16 mouse cellular contexts compared by ENCODE assay signal in genomic region chr17:25625282-25625681, GRCm38 (mm10). TPM values are rescaled to one million over a fixed set of nuclear protein-coding genes. Genes with fewer than 3 reads are reported as not detected.
DNase-seq lines count a peak whose midpoint lies in the region; ATAC-seq and TF ChIP-seq lines count a peak whose summit lies in the region.
"Had no signal": no experiment of that assay in that cellular context is flagged by ENCODE, and none has a peak within 500 bp of the region (broad histone marks: within the 10 kb centered on the region; RNA-seq: fewer than 3 reads in every experiment).

No protein-coding gene starts in this region.

- H3K27me3 ChIP-seq in hindbrain, postnatal 0 days (ENCODE audit: insufficient read depth, low read length), result no peaks in the 10 kb centered on the region
- no peaks in the 10 kb centered on the region for H3K27me3 ChIP-seq in hindbrain, embryonic 16.5 days (replicated peaks; ENCODE audit: control insufficient read depth, insufficient read depth, low read length)
- H3K27me3 ChIP-seq in forebrain, embryonic 15.5 days, result no peaks in the 10 kb centered on the region
- H3K27me3 ChIP-seq in limb, embryonic 10.5 days (ENCODE audit: low read depth, poor library complexity, severe bottlenecking), result no peaks in the 10 kb centered on the region
- H3K27me3 ChIP-seq: heart, embryonic 15.5 days; limb, embryonic 13.5 days had no signal

- no peak for DNase-seq in hindbrain, postnatal 0 days (ENCODE audit: low spot score)
- peak; percentile 85 for DNase-seq in brain, adult 2 months (ENCODE audit: low read depth, low spot score)
- DNase-seq in limb, embryonic 10.5 days (ENCODE audit: low spot score), result no peak
- no peak for DNase-seq in cerebellum, postnatal 14 days
- DNase-seq in adrenal gland, postnatal 36 days, result no peak
- DNase-seq: cerebellum, adult 2 months; gastrocnemius, postnatal 25 days; lung, adult 2 months had no signal

- peaks cover 14% of the 10 kb centered on the region; the same call in 1 of the 2 replicates for H3K4me1 ChIP-seq in hindbrain, postnatal 0 days (ENCODE audit: insufficient read depth, low read length)
- no peaks in the 10 kb centered on the region; the same call in 1 of the 2 replicates for H3K4me1 ChIP-seq in hindbrain, embryonic 16.5 days (ENCODE audit: control insufficient read depth, insufficient read depth, low read depth, low read length)
- H3K4me1 ChIP-seq in forebrain, embryonic 15.5 days, result peaks cover 26% of the 10 kb centered on the region
- H3K4me1 ChIP-seq in limb, embryonic 10.5 days, result peaks cover 19% of the 10 kb centered on the region

- H3K9ac ChIP-seq in hindbrain, postnatal 0 days (replicated peaks; ENCODE audit: low read length), result no peak overlapping the region
- no peak overlapping the region for H3K9ac ChIP-seq in hindbrain, embryonic 16.5 days (ENCODE audit: low read depth, low read length)
- H3K9ac ChIP-seq in forebrain, embryonic 15.5 days (replicated peaks), result no peak overlapping the region
- H3K9ac ChIP-seq: heart, embryonic 15.5 days; limb, embryonic 13.5 days had no signal

- no peak overlapping the region for H3K27ac ChIP-seq in hindbrain, postnatal 0 days
- H3K27ac ChIP-seq in hindbrain, embryonic 16.5 days (ENCODE audit: low read depth, low read length), result no peak overlapping the region
- H3K27ac ChIP-seq in forebrain, embryonic 15.5 days (replicated peaks), result 0 out of 2 replicates have a peak overlapping the region, but pooled peaks have one; percentile 53
- peak overlapping the region; percentile 53; the same call in 1 of the 2 replicates for H3K27ac ChIP-seq in limb, embryonic 10.5 days
- H3K27ac ChIP-seq: kidney, postnatal 0 days; limb, embryonic 13.5 days had no signal

- H3K4me2 ChIP-seq in hindbrain, postnatal 0 days (ENCODE audit: low read depth, low read length), result no peak overlapping the region
- H3K4me2 ChIP-seq in hindbrain, embryonic 16.5 days (ENCODE audit: low read length), result no peak overlapping the region
- H3K4me2 ChIP-seq in forebrain, embryonic 15.5 days (replicated peaks), result no peak overlapping the region
- H3K4me2 ChIP-seq: heart, embryonic 15.5 days; limb, embryonic 13.5 days had no signal

- H3K4me3 ChIP-seq in hindbrain, postnatal 0 days (ENCODE audit: low read length), result no peak overlapping the region
- no peak overlapping the region for H3K4me3 ChIP-seq in hindbrain, embryonic 16.5 days (ENCODE audit: low read length)
- no peak overlapping the region for H3K4me3 ChIP-seq in forebrain, embryonic 15.5 days
- no peak overlapping the region for H3K4me3 ChIP-seq in limb, embryonic 10.5 days
- H3K4me3 ChIP-seq: heart, embryonic 15.5 days; limb, embryonic 13.5 days; myocyte had no signal

- H3K36me3 ChIP-seq in hindbrain, postnatal 0 days (ENCODE audit: insufficient read depth, low read length), result no peaks in the 10 kb centered on the region
- no peaks in the 10 kb centered on the region for H3K36me3 ChIP-seq in hindbrain, embryonic 16.5 days (ENCODE audit: control insufficient read depth, insufficient read depth, low read length)
- no peaks in the 10 kb centered on the region for H3K36me3 ChIP-seq in forebrain, embryonic 15.5 days
- peaks cover 28% of the 10 kb centered on the region for H3K36me3 ChIP-seq in limb, embryonic 10.5 days
- H3K36me3 ChIP-seq: heart, embryonic 15.5 days had no signal

- ATAC-seq in hindbrain, postnatal 0 days, result 0 out of 2 replicates have a peak, but pooled peaks have one; percentile 21
- ATAC-seq in hindbrain, embryonic 16.5 days, result no peak
- no peak for ATAC-seq in forebrain, embryonic 15.5 days (replicated peaks)

- WGBS in hindbrain, postnatal 0 days, result 70% methylated on average over 7 of the region's 7 CpGs
- 71% methylated on average over 7 of the region's 7 CpGs for WGBS in hindbrain, embryonic 16.5 days
- 63% methylated on average over 7 of the region's 7 CpGs for WGBS in forebrain, embryonic 15.5 days
- WGBS in limb, embryonic 10.5 days, result 81% methylated on average over 7 of the region's 7 CpGs

- no peaks in the 10 kb centered on the region for H3K9me3 ChIP-seq in hindbrain, postnatal 0 days (ENCODE audit: low read length)
- no peaks in the 10 kb centered on the region for H3K9me3 ChIP-seq in hindbrain, embryonic 16.5 days (ENCODE audit: control insufficient read depth, low read length)
- H3K9me3 ChIP-seq in forebrain, embryonic 15.5 days, result no peaks in the 10 kb centered on the region
- no peaks in the 10 kb centered on the region for H3K9me3 ChIP-seq in limb, embryonic 10.5 days (replicated peaks)
- H3K9me3 ChIP-seq: G1E; heart, embryonic 15.5 days; limb, embryonic 13.5 days had no signal

- TF ChIP-seq CTCF in hindbrain, postnatal 0 days (IDR thresholded peaks at IDR 0.05; ENCODE audit: low read depth), result no peak

RNA-seq across cellular contexts. Expression of gene Lmf1, which starts 46.4 kb away (rescaled TPM):
- total RNA-seq in hindbrain, postnatal 0 days (2014; rRNA removed), result 38.1 and 45.1 TPM in 2 replicates
- 21.4 and 22.4 TPM in 2 replicates for polyA plus RNA-seq in hindbrain, postnatal 0 days (2015; fragmentation: Nextera tagmentation; extraction: Ambion mirVana)
- 27.7 and 28.2 TPM in 2 replicates for polyA plus RNA-seq in hindbrain, embryonic 16.5 days (2015; fragmentation: Nextera tagmentation; extraction: Ambion mirVana)
- polyA plus RNA-seq in forebrain, embryonic 15.5 days (2015; fragmentation: Nextera tagmentation; extraction: Ambion mirVana), result 17.0 and 18.1 TPM in 2 replicates
- 28.9 and 29.0 TPM in 2 replicates for polyA plus RNA-seq in limb, embryonic 10.5 days (2016; fragmentation: Nextera tagmentation; extraction: Ambion mirVana)
- total RNA-seq in adrenal gland, postnatal 36 days (2021), result 10 to 100 TPM; 29.6 to 37.9 TPM

RNA-seq across cellular contexts. Expression of gene Sox8, which starts 54.8 kb away (rescaled TPM):
- total RNA-seq in hindbrain, postnatal 0 days (2014; rRNA removed), result 52.1 and 54.5 TPM in 2 replicates
- polyA plus RNA-seq in hindbrain, postnatal 0 days (2015; fragmentation: Nextera tagmentation; extraction: Ambion mirVana), result 28.9 and 31.5 TPM in 2 replicates
- polyA plus RNA-seq in hindbrain, embryonic 16.5 days (2015; fragmentation: Nextera tagmentation; extraction: Ambion mirVana), result 24.2 and 25.1 TPM in 2 replicates
- polyA plus RNA-seq in forebrain, embryonic 15.5 days (2015; fragmentation: Nextera tagmentation; extraction: Ambion mirVana), result 24.0 and 26.9 TPM in 2 replicates
- polyA plus RNA-seq in limb, embryonic 10.5 days (2016; fragmentation: Nextera tagmentation; extraction: Ambion mirVana), result 11.1 and 13.1 TPM in 2 replicates
- 1 to 10 TPM; 1.3 to 2.5 TPM for total RNA-seq in adrenal gland, postnatal 36 days (2021)
- total RNA-seq: megakaryocyte progenitor cell, adult 5-6 weeks had no signal
- polyA plus RNA-seq: G1E had no signal

Comparison
In these comparisons a context has a peak if more than half of its experiments do, and no peak if none do; other contexts are left out.
1. H3K27ac ChIP-seq: peak in forebrain, embryonic 15.5 days (single experiment) and limb, embryonic 10.5 days (single experiment); none in hindbrain, postnatal 0 days (single experiment) and hindbrain, embryonic 16.5 days (single experiment).